Mouse (Mus musculus) midbrain, embryonic 14.5 days (tissue): ENCODE measurements at regions not wholly inside any gene's neighbourhood (a gene's known extent, or its start where the extent isn't known, plus 50 kb on each side); places are given as distances from the start of the nearest gene placed in this dataset.

Source experiments
- ATAC-seq: fragments of 200-750 bp; cut with Nextera tagmentation; 2 replicates; pipeline ENCODE4 v1.8.0; 2017; ENCODE audit warnings: moderate number of reproducible peaks, moderate library complexity; ENCODE audit not compliant: low FRiP score, low TSS enrichment
- DNase-seq: peaks from one replicate; pipeline ENCODE4 v3.0.0-alpha.2; 2015
- H3K27ac ChIP-seq: fragments of 300-500 bp; sonication (generic); replicated peaks from 2 replicates; pipeline ENCODE4 v1.5.1; 2014; ENCODE audit warnings: mild to moderate bottlenecking, low read depth, low read length, moderate library complexity
- H3K27me3 ChIP-seq: fragments of 300-500 bp; sonication (generic); 2 replicates; pipeline ENCODE4 v1.6.1; 2014; ENCODE audit warnings: low read length, control low read depth, mixed read lengths; ENCODE audit not compliant: control insufficient read depth, insufficient read depth
- H3K36me3 ChIP-seq: fragments of 300-500 bp; sonication (generic); 2 replicates; pipeline ENCODE4 v1.6.1; 2014; ENCODE audit warnings: low read length, control low read depth; ENCODE audit not compliant: control insufficient read depth, insufficient read depth
- H3K4me1 ChIP-seq: fragments of 300-500 bp; sonication (generic); 2 replicates; pipeline ENCODE4 v1.6.1; 2014; ENCODE audit warnings: mild to moderate bottlenecking, antibody characterized with exemption, low read length, control low read depth; ENCODE audit not compliant: control insufficient read depth, insufficient read depth
- H3K4me2 ChIP-seq: fragments of 300-500 bp; sonication (generic); 2 replicates; pipeline ENCODE4 v1.6.1; 2014; ENCODE audit warnings: mild to moderate bottlenecking, low read length, moderate library complexity
- H3K4me3 ChIP-seq: fragments of 300-500 bp; sonication (generic); replicated peaks from 2 replicates; pipeline ENCODE4 v1.5.1; 2014; ENCODE audit warnings: low read depth, low read length
- H3K9ac ChIP-seq: fragments of 300-500 bp; sonication (generic); replicated peaks from 2 replicates; pipeline ENCODE4 v1.6.1; 2014; ENCODE audit warnings: mild to moderate bottlenecking, low read length, moderate library complexity
- H3K9me3 ChIP-seq: fragments of 300-500 bp; sonication (generic); 2 replicates; pipeline ENCODE4 v1.6.1; 2016; ENCODE audit warnings: low read length, control low read depth, mixed read lengths; ENCODE audit not compliant: control insufficient read depth
- WGBS: fragments of 180-500 bp; shearing (Covaris S2); extraction: QIAGEN DNeasy Blood & Tissue Kit; methylation state at CpG from one replicate; pipeline ENCODE4 v1.1.7; 2014; 5-methylcytosine and 5-hydroxymethylcytosine counted together

DNA sequence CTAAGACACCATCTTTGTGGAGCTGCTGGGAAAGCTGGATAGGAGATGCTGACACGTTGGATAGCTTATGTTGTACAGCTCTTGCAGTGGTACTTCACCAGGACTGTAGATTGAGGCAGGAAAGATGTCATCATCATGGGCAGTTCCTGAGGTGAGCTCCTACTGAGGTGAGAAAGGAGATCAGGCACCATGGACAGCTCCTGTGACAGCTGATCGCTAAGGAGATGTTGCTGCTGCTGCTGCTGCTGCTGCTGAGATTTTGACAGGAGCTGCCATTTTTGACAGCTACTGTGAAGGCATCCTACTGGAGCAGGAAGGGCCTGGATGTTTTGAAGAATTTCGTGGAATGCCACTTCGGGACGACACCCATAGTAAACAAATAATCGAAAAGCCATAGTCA lies 152.6 kb downstream of the Adam29 start:
- Histone ChIP-seq H3K36me3 (no peaks in the 10 kb centered on the region), H3K9me3 (no peaks in the 10 kb centered on the region), H3K4me2 (no peak overlapping the region), H3K27me3 (no peaks in the 10 kb centered on the region), H3K9ac (no peak overlapping the region), H3K27ac (no peak overlapping the region), H3K4me1 (no peaks in the 10 kb centered on the region), H3K4me3 (no peak overlapping the region)
- ATAC-seq (no peak), DNase-seq (no peak)
- WGBS, result 66% methylated on average over 6 of the region's 6 CpGs

DNA sequence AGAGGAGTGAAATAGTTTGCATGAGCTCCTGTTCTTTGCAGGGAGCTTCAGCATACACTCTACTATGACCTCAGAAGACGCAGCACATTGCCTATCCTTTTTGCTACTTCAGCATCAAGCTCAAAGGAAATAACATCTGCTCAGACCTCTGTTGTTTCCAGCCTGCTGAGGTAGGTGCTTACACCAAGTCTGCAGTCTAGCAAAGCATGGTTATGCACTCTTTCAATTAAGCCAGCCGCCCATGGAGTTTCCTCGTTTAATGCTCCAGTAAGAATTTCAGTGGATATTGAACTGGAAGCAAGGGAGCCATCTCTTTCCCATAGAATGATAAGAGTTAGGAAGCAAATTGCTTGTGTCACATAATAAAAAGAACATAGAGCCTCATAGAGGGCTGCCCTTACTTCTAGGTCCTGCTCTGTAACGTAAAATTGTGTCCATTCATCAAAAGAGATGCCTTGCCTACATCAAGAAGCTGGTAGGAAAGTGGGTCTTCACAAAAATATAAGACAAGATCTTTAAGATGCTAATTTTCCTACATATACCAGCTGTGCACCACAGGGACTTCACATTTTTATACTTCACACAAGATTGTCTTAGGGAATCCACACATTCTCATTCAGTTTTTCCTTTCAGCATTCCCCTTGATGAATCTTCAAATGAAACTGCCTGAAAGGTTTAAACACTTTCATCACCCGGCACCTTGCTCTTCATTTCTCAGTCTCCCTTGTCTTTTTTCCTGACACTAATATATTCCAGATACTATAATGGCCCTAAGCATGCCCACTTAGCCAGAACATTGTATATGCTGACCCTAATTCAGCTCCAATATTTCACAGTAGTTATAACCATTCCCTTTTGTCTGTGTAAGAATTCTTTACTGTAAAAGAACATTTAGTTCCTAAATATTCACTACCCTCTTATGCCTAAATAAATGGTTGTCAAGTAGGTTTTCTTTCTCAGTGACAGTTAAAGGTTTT lies 182.2 kb downstream of the Adam29 start:
- Histone ChIP-seq H3K9ac (no peak overlapping the region), H3K9me3 (no peaks in the 10 kb centered on the region), H3K4me3 (no peak overlapping the region), H3K4me2 (no peak overlapping the region), H3K4me1 (no peaks in the 10 kb centered on the region), H3K27me3 (no peaks in the 10 kb centered on the region), H3K36me3 (no peaks in the 10 kb centered on the region), H3K27ac (no peak overlapping the region)
- DNase-seq (peak; percentile 9), ATAC-seq (no peak)
- 80% methylated on average over 5 of the region's 5 CpGs for WGBS

DNA sequence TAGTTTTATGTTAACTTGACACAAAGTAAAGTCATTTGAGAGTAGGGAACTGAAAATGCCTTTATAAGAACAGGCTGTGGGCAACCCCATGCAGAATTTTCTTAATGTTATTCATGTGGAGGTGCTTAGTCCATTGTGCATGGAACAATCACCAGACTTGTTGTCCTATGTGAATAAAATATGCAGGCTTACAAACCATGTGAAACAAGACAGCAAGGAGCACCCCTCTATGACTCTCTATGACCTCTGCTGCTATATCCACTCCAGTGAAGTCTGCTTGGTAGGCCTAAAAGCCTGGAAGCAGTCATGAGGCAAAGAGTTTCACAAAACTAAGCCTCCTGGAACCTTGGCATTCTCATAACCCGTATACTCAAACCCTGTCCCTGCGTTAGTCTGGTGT lies 215.0 kb downstream of the Adam29 start:
- no peaks in the 10 kb centered on the region for H3K9me3 ChIP-seq
- H3K4me2 ChIP-seq, result no peak overlapping the region
- no peaks in the 10 kb centered on the region for H3K27me3 ChIP-seq
- no peak overlapping the region for H3K9ac ChIP-seq
- no peaks in the 10 kb centered on the region for H3K36me3 ChIP-seq
- DNase-seq (no peak), ATAC-seq (no peak)
- no peak overlapping the region for H3K4me3 ChIP-seq
- H3K27ac ChIP-seq, result no peak overlapping the region
- WGBS, result 91% methylated on average over 2 of the region's 2 CpGs
- H3K4me1 ChIP-seq, result no peaks in the 10 kb centered on the region

DNA sequence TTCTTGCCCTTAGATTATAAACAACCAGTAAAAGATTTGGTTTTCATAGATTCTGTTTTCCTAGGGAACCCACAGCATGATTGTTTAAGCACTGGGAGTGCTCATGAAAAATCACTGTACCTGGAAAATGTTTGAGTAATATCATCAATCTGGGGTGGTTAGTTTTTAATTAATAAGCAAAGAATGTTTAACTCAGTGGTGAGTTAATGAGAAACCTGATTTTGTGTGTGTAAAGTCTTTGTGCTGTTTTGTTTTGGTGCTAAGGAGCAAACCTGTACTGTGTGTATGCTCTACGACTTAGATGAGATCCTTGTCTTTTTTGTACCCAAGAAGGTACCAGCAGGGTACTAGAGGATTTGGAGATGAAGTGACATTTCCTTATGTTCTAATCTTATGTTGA lies 226.3 kb downstream of the Adam29 start:
- no peak for ATAC-seq
- DNase-seq, result no peak
- H3K27me3 ChIP-seq, result no peaks in the 10 kb centered on the region
- no peaks in the 10 kb centered on the region for H3K4me1 ChIP-seq
- no peak overlapping the region for H3K9ac ChIP-seq
- no peak overlapping the region for H3K4me2 ChIP-seq
- H3K4me3 ChIP-seq, result no peak overlapping the region
- H3K9me3 ChIP-seq, result no peaks in the 10 kb centered on the region
- no peaks in the 10 kb centered on the region for H3K36me3 ChIP-seq
- H3K27ac ChIP-seq, result no peak overlapping the region
- WGBS, result 84% methylated on average over 1 of the region's 1 CpGs

DNA sequence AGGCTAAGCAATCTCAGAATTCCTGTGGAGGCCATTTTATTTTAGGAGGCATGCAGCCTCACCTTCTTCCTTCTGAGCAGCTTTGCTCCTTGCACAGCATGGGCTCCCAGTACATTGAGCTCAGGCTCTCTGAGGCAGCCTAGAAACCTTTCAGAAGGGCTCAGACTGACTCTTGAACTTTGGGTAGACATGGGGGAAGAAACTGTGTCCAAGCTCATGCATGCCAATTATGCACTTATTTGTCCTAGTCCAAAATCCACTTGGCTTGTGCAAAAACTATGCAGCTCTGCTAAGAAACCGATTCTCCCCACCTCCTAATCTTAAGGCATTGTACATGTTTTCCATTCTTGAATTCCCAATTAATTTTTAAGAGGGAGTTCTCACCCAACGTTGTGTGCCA lies 268.0 kb downstream of the Adam29 start:
- WGBS, result 78% methylated on average over 2 of the region's 2 CpGs
- Histone ChIP-seq H3K4me2 (no peak overlapping the region), H3K27me3 (no peaks in the 10 kb centered on the region), H3K9ac (no peak overlapping the region), H3K4me3 (no peak overlapping the region), H3K9me3 (no peaks in the 10 kb centered on the region), H3K36me3 (no peaks in the 10 kb centered on the region), H3K27ac (no peak overlapping the region), H3K4me1 (no peaks in the 10 kb centered on the region)
- DNase-seq, result no peak
- no peak for ATAC-seq

DNA sequence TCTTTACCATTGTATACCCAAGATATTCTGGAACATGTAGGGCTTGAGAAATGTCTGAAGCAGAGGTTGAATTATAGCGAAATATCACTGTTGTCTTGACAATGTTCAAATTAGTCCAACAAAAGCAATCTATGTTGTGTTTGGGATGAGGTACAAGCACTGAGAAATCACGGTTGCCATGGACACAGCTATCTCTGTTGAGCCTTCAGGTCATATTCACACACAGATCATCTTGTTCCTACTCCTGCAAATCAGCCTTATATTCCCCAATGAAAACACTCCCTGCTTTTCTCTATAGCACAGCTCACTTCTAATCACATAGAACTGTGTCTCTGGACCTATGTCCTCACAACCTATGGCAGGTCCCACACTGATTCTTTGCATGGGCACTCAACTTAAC lies 284.3 kb downstream of the Adam29 start:
- H3K27me3 ChIP-seq, result no peaks in the 10 kb centered on the region
- no peak for ATAC-seq
- WGBS, result 82% methylated on average over 2 of the region's 2 CpGs
- DNase-seq, result peak; percentile 37
- no peaks in the 10 kb centered on the region for H3K9me3 ChIP-seq
- no peak overlapping the region for H3K9ac ChIP-seq
- H3K4me3 ChIP-seq, result no peak overlapping the region
- H3K27ac ChIP-seq, result no peak overlapping the region
- no peak overlapping the region for H3K4me2 ChIP-seq
- no peaks in the 10 kb centered on the region for H3K36me3 ChIP-seq
- H3K4me1 ChIP-seq, result no peaks in the 10 kb centered on the region
